Mouse (Mus musculus): Measurements from ENCODE around the gene Slc23a3.

The Slc23a3 gene

GRCm38 (mm10) chr1:75140601-75141190 is 7.0 kb upstream of the Slc23a3 start:
- peak; percentile 33 to 58 for DNase-seq (ENCODE audit: low spot score in 2 of 2)

- DNase-seq (ENCODE audit: low spot score in 2 of 2), result no peak
Observed at GRCm38 (mm10) chr1:75138448-75138847, 4.8 kb upstream of the Slc23a3 start.

- peak in 1 of 2 experiments; percentile 48 for DNase-seq (ENCODE audit: low spot score in 2 of 2)
Observed at GRCm38 (mm10) chr1:75136730-75137129, 3.0 kb upstream of the Slc23a3 start.

GRCm38 (mm10) chr1:75136293-75136692 is 2.6 kb upstream of the Slc23a3 start:
- DNase-seq (ENCODE audit: low spot score in 2 of 2), result peak in 1 of 2 experiments; percentile 39

- no peak for DNase-seq (ENCODE audit: low spot score in 2 of 2)
Observed at GRCm38 (mm10) chr1:75128641-75129040, 5.0 kb downstream of the Slc23a3 start.

- DNase-seq (ENCODE audit: low spot score in 2 of 2), result no peak
Observed at GRCm38 (mm10) chr1:75125418-75125817, 8.3 kb downstream of the Slc23a3 start.

GRCm38 (mm10) chr1:75124346-75125321 is 9.1 kb downstream of the Slc23a3 start, which contains the start of gene Nhej1:
Gene Nhej1, minus strand, starts transcription at chr1:75125200.
- DNase-seq (ENCODE audit: low spot score in 2 of 2), result peak; percentile 98 to 99

- peak in 1 of 2 experiments; percentile 53 for DNase-seq (ENCODE audit: low spot score in 2 of 2)
Observed at GRCm38 (mm10) chr1:75122211-75122610, 11.5 kb downstream of the Slc23a3 start.
